Mouse (Mus musculus) layer of hippocampus, postnatal 14 days (tissue): ENCODE measurements at regions not wholly inside any gene's neighbourhood (a gene's known extent, or its start where the extent isn't known, plus 50 kb on each side); places are given as distances from the start of the nearest gene placed in this dataset.

Experiments used
- microRNA-seq, 2 experiments: library from miRNA; unstranded; fragments of <30 nt; microRNA quantifications; one replicate each; pipeline ENCODE4 v1.2.0; 2021

Small RNA genes in the stretch of these regions (microRNA-seq; reads per million reads assigned to microRNA genes)
- gene Gm26190 = 0 reads per million in 2 experiments
